Mouse (Mus musculus) small intestine, adult 2 months (tissue): ENCODE data around the gene Retnlb. TPM values are rescaled to one million over a fixed set of nuclear protein-coding genes. Genes with fewer than 3 reads are reported as not detected.
"Not testable (repeated sequence)": the region's sequence is repeated elsewhere in the genome, so short reads cannot be mapped to it uniquely, and the experiment has no call there.

Experiments
- H3K27ac ChIP-seq: fragments of 200-500 bp; 2 replicates; pipeline ENCODE4 v1.5.1; 2012; ENCODE audit warnings: low read depth, low read length, control low read depth, inconsistent platforms; ENCODE audit not compliant: insufficient read depth
- H3K27me3 ChIP-seq: fragments of 200-500 bp; 2 replicates; pipeline ENCODE4 v1.6.1; 2012; ENCODE audit warnings: mild to moderate bottlenecking, moderate library complexity, low read length, inconsistent platforms; ENCODE audit not compliant: control insufficient read depth, insufficient read depth
- H3K36me3 ChIP-seq: fragments of 200-500 bp; 2 replicates; pipeline ENCODE4 v1.6.1; 2012; ENCODE audit warnings: mild to moderate bottlenecking, low read length, control low read depth, inconsistent platforms; ENCODE audit not compliant: control insufficient read depth, insufficient read depth
- H3K4me1 ChIP-seq: fragments of 200-500 bp; 2 replicates; pipeline ENCODE4 v1.6.1; 2012; ENCODE audit warnings: low read length, inconsistent platforms, mixed read lengths; ENCODE audit not compliant: control insufficient read depth, insufficient read depth, insufficient read length
- H3K4me3 ChIP-seq: fragments of 200-500 bp; 2 replicates; pipeline ENCODE4 v1.5.1; 2012; ENCODE audit warnings: low read depth, mild to moderate bottlenecking, control low read depth, inconsistent platforms, low read length, moderate library complexity
- CTCF ChIP-seq: fragments of 200-500 bp; IDR thresholded peaks from 2 replicates; pipeline ENCODE4 v1.5.1; 2012; ENCODE audit warnings: low read depth, mild to moderate bottlenecking, control low read depth, inconsistent platforms, low read length, moderate library complexity, mixed read lengths; ENCODE audit not compliant: insufficient replicate concordance, insufficient read length; ENCODE audit errors: extremely low read depth
- POLR2A ChIP-seq: fragments of 200-500 bp; IDR thresholded peaks from 2 replicates; pipeline ENCODE4 v1.6.1; 2012; ENCODE audit warnings: low read depth, mild to moderate bottlenecking, control low read depth, inconsistent platforms, low read length, moderate library complexity
- WGBS: fragments of 180-500 bp; shearing (Covaris S2); methylation state at CpG from one replicate; pipeline ENCODE4 v1.1.7; 2018; 5-methylcytosine and 5-hydroxymethylcytosine counted together
- polyA plus RNA-seq: library from polyadenylated mRNA; depleted of rRNA; stranded (reverse); fragments of >200 nt; gene quantifications from 2 replicates; pipeline ENCODE4 v1.2.3, GENCODE M21; 2012

The Retnlb gene
- polyA plus RNA-seq, 1 experiment = not detected

DNA sequence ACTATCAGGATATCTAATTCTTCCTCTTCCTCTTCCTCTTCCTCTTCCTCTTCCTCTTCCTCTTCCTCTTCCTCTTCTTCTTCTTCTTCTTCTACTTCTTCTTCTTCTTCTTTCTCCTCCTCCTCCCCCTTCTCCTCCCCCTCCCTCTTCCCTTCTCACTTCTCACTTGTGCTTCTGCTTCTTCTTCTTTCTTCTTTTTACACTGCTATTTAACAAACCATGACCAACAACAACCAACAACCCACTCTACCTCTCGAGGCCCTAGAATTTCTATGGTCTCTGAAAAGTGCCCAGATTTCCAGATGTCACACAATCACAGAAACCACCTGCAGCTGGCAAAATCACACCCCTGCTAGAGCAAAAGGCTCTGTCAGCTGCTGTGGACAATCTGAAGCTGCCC, 11.0 kb downstream of the Retnlb start:
- Histone ChIP-seq H3K4me3 (no peak overlapping the region), H3K36me3 (no peaks in the 10 kb centered on the region), H3K27me3 (0 out of 2 replicates have a peak, but pooled peaks cover 3% of the 10 kb centered on the region), H3K27ac (no peak overlapping the region), H3K4me1 (no peaks in the 10 kb centered on the region)
- WGBS = 22% methylated on average over 1 of the region's 1 CpGs
- no peak for TF ChIP-seq POLR2A
- TF ChIP-seq CTCF = no peak

DNA sequence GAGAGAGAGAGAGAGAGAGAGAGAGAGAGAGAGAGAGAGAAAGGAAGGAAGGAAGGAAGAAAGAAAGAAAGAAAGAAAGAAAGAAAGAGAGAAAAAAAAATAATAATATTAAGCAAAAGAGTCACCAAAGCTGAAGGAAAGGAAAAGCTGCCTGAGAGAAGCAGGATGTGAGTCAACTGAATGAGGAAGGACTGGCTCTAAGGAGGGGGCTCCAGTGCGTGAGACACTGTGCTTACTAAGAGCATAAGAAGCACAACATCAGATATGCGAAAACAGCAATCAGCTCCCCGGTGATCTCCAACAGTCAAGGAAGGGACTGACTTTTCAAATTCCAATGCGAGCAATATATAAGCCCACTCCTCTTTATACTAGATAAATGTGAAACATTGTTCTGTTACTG, 12.4 kb downstream of the Retnlb start:
- H3K27ac ChIP-seq = no peak overlapping the region
- TF ChIP-seq CTCF (no peak), POLR2A (no peak)
- H3K4me3 ChIP-seq = no peak overlapping the region
- H3K36me3 ChIP-seq = no peaks in the 10 kb centered on the region
- no peaks in the 10 kb centered on the region for H3K4me1 ChIP-seq
- WGBS = 80% methylated on average over 4 of the region's 4 CpGs
- 0 out of 2 replicates have a peak, but pooled peaks cover 3% of the 10 kb centered on the region for H3K27me3 ChIP-seq

DNA sequence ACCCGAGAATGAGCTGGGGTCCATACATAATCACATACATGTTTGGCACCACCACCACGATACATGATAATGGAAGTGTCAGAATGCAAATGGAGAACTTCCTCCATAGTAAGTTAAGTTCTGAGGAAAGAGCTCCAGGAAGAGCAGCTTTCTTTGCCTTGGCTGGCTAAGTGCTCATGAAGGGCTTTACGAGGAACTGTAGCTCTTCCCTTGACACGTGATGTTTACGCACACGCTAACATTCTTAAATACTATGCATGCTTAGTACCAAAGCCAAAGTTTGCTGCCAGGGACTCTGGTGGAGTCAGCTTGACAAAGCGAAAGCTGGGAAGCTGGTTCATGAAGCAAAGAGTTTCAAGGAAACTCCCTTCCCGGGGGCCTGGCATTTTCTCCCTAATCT, 15.4 kb downstream of the Retnlb start:
- Histone ChIP-seq H3K4me1 (no peaks in the 10 kb centered on the region), H3K4me3 (no peak overlapping the region), H3K36me3 (no peaks in the 10 kb centered on the region), H3K27ac (no peak overlapping the region), H3K27me3 (0 out of 2 replicates have a peak, but pooled peaks cover 3% of the 10 kb centered on the region)
- no peak for TF ChIP-seq CTCF
- no peak for TF ChIP-seq POLR2A
- 85% methylated on average over 8 of the region's 8 CpGs for WGBS

DNA sequence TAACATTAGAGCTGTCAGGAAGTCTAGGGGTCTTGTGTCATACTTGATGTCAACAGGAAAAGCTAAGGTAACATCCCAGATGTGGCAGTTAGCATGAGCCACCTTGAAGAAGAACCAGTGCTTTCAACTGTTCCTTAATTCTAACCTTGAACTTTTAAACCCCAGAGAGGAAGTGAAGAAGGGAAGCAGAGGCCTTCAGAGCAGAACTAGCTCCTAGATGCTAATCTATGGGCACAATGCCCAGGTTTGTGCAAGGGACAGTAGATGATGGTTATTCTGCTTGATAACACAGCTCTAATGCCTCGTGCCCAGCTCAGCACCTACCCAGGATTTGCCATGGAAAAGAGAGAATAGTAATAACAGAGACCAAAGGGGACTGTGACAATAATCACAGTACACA, 17.0 kb downstream of the Retnlb start:
- not testable (repeated sequence) for H3K27me3 ChIP-seq, H3K4me1 ChIP-seq, H3K36me3 ChIP-seq, H3K4me3 ChIP-seq, H3K27ac ChIP-seq
- 3% methylated on average over 1 of the region's 1 CpGs for WGBS

DNA sequence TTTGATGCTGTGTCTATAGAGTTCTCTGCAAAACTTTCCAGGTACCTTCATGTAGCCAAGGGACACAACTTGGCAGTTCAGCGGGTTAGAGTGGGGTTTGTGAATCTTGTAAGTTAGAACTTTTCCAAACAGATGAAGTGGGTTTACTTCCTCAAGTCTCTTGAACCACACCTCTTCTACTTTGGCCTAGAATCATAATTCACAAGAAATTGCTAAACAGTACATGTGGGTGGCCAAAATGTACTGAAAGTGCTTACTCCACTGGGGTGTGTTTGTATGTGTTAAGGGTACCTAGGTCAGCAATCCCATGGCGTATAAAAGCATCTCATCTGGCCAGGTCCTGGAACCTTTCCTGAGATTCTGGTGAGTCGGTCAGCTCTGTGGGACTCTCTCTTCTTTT, 25.6 kb downstream of the Retnlb start, which contains the start of gene Retnla:
Retnla (plus strand) TSS at position 286 of the 400 bp plus-strand sequence.
- H3K36me3 ChIP-seq = no peaks in the 10 kb centered on the region
- TF ChIP-seq POLR2A (no peak), CTCF (no peak)
- no peak within 1 kb of the TSS for H3K27ac ChIP-seq
- H3K4me3 ChIP-seq = no peak within 1 kb of the TSS
- no peaks in the 10 kb centered on the region for H3K27me3 ChIP-seq
- WGBS = 79% methylated on average over 3 of the region's 3 CpGs
- no peaks in the 10 kb centered on the region for H3K4me1 ChIP-seq

DNA sequence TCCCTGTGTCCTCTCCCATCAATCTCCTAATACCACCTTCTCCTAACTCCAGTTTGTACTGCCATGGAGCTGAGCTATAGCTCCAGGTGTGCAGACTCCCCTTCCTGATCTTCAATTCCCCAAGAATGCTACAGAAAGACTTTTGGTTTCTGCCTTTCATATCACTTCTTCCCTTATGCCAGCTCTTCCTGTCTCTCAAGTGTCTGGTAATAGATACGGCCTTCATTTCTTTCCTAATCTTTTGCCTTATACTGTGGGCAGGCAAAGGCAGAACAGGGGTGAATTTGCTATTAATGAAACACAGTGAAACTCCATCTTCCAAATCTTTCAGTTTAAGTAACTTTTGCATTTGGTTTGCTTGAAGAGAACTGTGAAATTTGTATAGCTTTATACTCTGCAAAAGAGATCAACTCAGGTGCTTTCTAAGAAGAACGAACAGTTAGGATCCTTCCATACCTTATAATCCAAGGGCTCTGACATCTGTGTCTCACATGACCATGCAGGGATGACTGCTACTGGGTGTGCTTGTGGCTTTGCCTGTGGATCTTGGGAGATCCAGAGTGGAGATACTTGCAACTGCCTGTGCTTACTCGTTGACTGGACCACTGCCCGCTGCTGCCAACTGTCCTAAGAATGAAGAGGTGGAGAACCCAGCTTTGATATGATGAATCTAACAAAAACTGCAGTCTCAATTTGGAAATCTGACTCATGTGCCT, 27.2 kb downstream of the Retnlb start:
- 89% methylated on average over 4 of the region's 4 CpGs for WGBS
- no peaks in the 10 kb centered on the region for H3K4me1 ChIP-seq
- TF ChIP-seq CTCF (no peak), POLR2A (no peak)

DNA sequence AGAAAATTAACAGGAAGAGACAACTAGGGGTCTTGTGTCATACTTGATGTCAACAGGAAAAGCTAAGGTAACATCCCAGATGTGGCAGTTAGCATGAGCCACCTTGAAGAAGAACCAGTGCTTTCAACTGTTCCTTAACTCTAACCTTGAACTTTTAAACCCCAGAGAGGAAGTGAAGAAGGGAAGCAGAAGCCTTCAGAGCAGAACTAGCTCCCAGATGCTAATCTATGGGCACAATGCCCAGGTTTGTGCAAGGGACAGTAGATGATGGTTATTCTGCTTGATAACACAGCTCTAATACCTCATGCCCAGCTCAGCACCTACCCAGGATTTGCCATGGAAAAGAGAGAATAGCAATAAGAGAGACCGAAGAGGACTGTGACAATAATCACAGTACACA, 48.3 kb downstream of the Retnlb start:
- not testable (repeated sequence) for H3K4me1 ChIP-seq, H3K36me3 ChIP-seq, H3K27ac ChIP-seq, H3K4me3 ChIP-seq, H3K27me3 ChIP-seq
- WGBS = 79% methylated on average over 1 of the region's 1 CpGs

More for the DNA sequence above, 27.2 kb downstream of the Retnlb start:
- no peaks in the 10 kb centered on the region for H3K36me3 ChIP-seq
- H3K4me3 ChIP-seq = no peak overlapping the region
- no peak overlapping the region for H3K27ac ChIP-seq
- H3K27me3 ChIP-seq = no peaks in the 10 kb centered on the region
